Mouse (Mus musculus) hindbrain, embryonic 11.5 days (tissue): Measurements from ENCODE around the gene Paox. TPM values are rescaled to one million over a fixed set of nuclear protein-coding genes. Genes with fewer than 3 reads are reported as not detected.
"Not testable (repeated sequence)": the region's sequence is repeated elsewhere in the genome, so short reads cannot be mapped to it uniquely, and the experiment has no call there.

Experiments
- ATAC-seq: fragments of 200-750 bp; cut with Nextera tagmentation; 2 replicates; pipeline ENCODE4 v1.8.0; 2017; ENCODE audit warnings: mild to moderate bottlenecking, moderate TSS enrichment, moderate library complexity; ENCODE audit not compliant: low FRiP score
- DNase-seq: peaks from one replicate; pipeline ENCODE4 v3.0.0-alpha.2; 2015; ENCODE audit warnings: low spot score
- H3K27ac ChIP-seq: fragments of 300-500 bp; sonication (generic); 2 replicates; pipeline ENCODE4 v1.5.1; 2014; ENCODE audit warnings: mild to moderate bottlenecking, low read depth, low read length
- H3K27me3 ChIP-seq: fragments of 300-500 bp; sonication (generic); 2 replicates; pipeline ENCODE4 v1.6.1; 2014; ENCODE audit warnings: mild to moderate bottlenecking, low read length, moderate library complexity, mixed read lengths; ENCODE audit not compliant: control insufficient read depth, insufficient read depth
- H3K36me3 ChIP-seq: fragments of 300-500 bp; sonication (generic); 2 replicates; pipeline ENCODE4 v1.6.1; 2014; ENCODE audit warnings: mild to moderate bottlenecking, low read length, moderate library complexity, mixed read lengths; ENCODE audit not compliant: control insufficient read depth, insufficient read depth
- H3K4me1 ChIP-seq: fragments of 300-500 bp; sonication (generic); replicated peaks from 2 replicates; pipeline ENCODE4 v1.6.1; 2014; ENCODE audit warnings: low read length, mixed read lengths; ENCODE audit not compliant: control insufficient read depth, insufficient read depth
- H3K4me2 ChIP-seq: fragments of 300-500 bp; sonication (generic); replicated peaks from 2 replicates; pipeline ENCODE4 v1.6.1; 2014; ENCODE audit warnings: mild to moderate bottlenecking, low read depth, low read length
- H3K4me3 ChIP-seq: fragments of 300-500 bp; sonication (generic); 2 replicates; pipeline ENCODE4 v1.5.1; 2014; ENCODE audit warnings: low read depth, low read length
- H3K9ac ChIP-seq: fragments of 300-500 bp; sonication (generic); 2 replicates; pipeline ENCODE4 v1.6.1; 2014; ENCODE audit warnings: low read depth, low read length
- H3K9me3 ChIP-seq: fragments of 300-500 bp; sonication (generic); 2 replicates; pipeline ENCODE4 v1.6.1; 2016; ENCODE audit warnings: low read length; ENCODE audit not compliant: control insufficient read depth
- WGBS: fragments of 180-500 bp; shearing (Covaris S2); extraction: QIAGEN DNeasy Blood & Tissue Kit; methylation state at CpG from one replicate; pipeline ENCODE4 v1.1.7; 2014; 5-methylcytosine and 5-hydroxymethylcytosine counted together
- polyA plus RNA-seq: library from polyadenylated mRNA; unstranded; fragments of >200 nt; fragmentation: Nextera tagmentation; extraction: Ambion mirVana; gene quantifications from 2 replicates; pipeline ENCODE4 v1.2.1, GENCODE M21; 2014

Paox gene
- polyA plus RNA-seq, 1 experiment from 2014 or later: 15.8 TPM

- no peaks in the 10 kb centered on the region for H3K27me3 ChIP-seq
- WGBS: 3% methylated on average over 5 of the region's 5 CpGs
- H3K4me2 ChIP-seq: peak overlapping the region; percentile 72
- H3K36me3 ChIP-seq: no peaks in the 10 kb centered on the region
- H3K27ac ChIP-seq: no peak overlapping the region
- peak overlapping the region; percentile 81 for H3K9ac ChIP-seq
- H3K4me1 ChIP-seq: no peaks in the 10 kb centered on the region
- H3K9me3 ChIP-seq: no peaks in the 10 kb centered on the region
- H3K4me3 ChIP-seq: peak overlapping the region; percentile 71
- ATAC-seq (no peak; the same call in none of the 2 replicates), DNase-seq (no peak)
Measured at GRCm38 (mm10) chr7:140126022-140126350, 10.4 kb downstream of the Paox start.

- Histone ChIP-seq H3K27me3 (no peaks in the 10 kb centered on the region), H3K36me3 (no peaks in the 10 kb centered on the region), H3K4me3 (no peak overlapping the region), H3K9me3 (no peaks in the 10 kb centered on the region), H3K4me1 (no peaks in the 10 kb centered on the region), H3K9ac (no peak overlapping the region), H3K27ac (no peak overlapping the region), H3K4me2 (no peak overlapping the region)
- WGBS: 84% methylated on average over 3 of the region's 3 CpGs
- DNase-seq (no peak), ATAC-seq (no peak)
Measured at GRCm38 (mm10) chr7:140126934-140127333, 11.3 kb downstream of the Paox start.

- ATAC-seq: no peak
Measured at GRCm38 (mm10) chr7:140127911-140128310, 12.3 kb downstream of the Paox start.

GRCm38 (mm10) chr7:140132184-140132583 is 16.6 kb downstream of the Paox start:
- not testable (repeated sequence) for H3K4me1 ChIP-seq, H3K27me3 ChIP-seq, H3K36me3 ChIP-seq, H3K4me3 ChIP-seq, ATAC-seq, H3K27ac ChIP-seq, H3K4me2 ChIP-seq, DNase-seq, H3K9ac ChIP-seq, H3K9me3 ChIP-seq
- 95% methylated on average over 6 of the region's 7 CpGs for WGBS

More at GRCm38 (mm10) chr7:140127911-140128310, 12.3 kb downstream of the Paox start:
- Histone ChIP-seq H3K9ac (no peak overlapping the region), H3K9me3 (no peaks in the 10 kb centered on the region), H3K4me2 (no peak overlapping the region), H3K4me3 (no peak overlapping the region), H3K36me3 (no peaks in the 10 kb centered on the region), H3K27me3 (no peaks in the 10 kb centered on the region), H3K27ac (no peak overlapping the region), H3K4me1 (no peaks in the 10 kb centered on the region)
- WGBS: 93% methylated on average over 2 of the region's 2 CpGs
- no peak for DNase-seq

- H3K9me3 ChIP-seq, ATAC-seq, H3K27me3 ChIP-seq, DNase-seq, H3K36me3 ChIP-seq, H3K4me3 ChIP-seq, H3K4me1 ChIP-seq, H3K27ac ChIP-seq, H3K4me2 ChIP-seq, H3K9ac ChIP-seq: not testable (repeated sequence)
- 95% methylated on average over 5 of the region's 7 CpGs for WGBS
Measured at GRCm38 (mm10) chr7:140134033-140134432, 18.4 kb downstream of the Paox start.

- Histone ChIP-seq H3K4me1 (no peaks in the 10 kb centered on the region), H3K9me3 (no peaks in the 10 kb centered on the region), H3K36me3 (no peaks in the 10 kb centered on the region), H3K27me3 (no peaks in the 10 kb centered on the region), H3K4me3 (no peak overlapping the region), H3K4me2 (no peak overlapping the region), H3K27ac (no peak overlapping the region), H3K9ac (no peak overlapping the region)
- ATAC-seq: no peak
- WGBS: 89% methylated on average over 5 of the region's 5 CpGs
- DNase-seq: no peak
Measured at GRCm38 (mm10) chr7:140135106-140135770, 19.6 kb downstream of the Paox start.

- peak; percentile 96 for DNase-seq
- Histone ChIP-seq H3K9ac (peak within 1 kb of the TSS; percentile 85), H3K4me3 (peak within 1 kb of the TSS; percentile 78), H3K4me1 (no peaks in the 10 kb centered on the region), H3K36me3 (no peaks in the 10 kb centered on the region), H3K4me2 (peak within 1 kb of the TSS; percentile 88), H3K9me3 (no peaks in the 10 kb centered on the region), H3K27ac (peak within 1 kb of the TSS; percentile 30; the same call in 1 of the 2 replicates), H3K27me3 (no peaks in the 10 kb centered on the region)
- 2% methylated on average over 39 of the region's 39 CpGs for WGBS
- peak; percentile 97 for ATAC-seq
Measured at GRCm38 (mm10) chr7:140137135-140138020, 21.8 kb downstream of the Paox start, which contains the start of gene Mtg1. Gene Mtg1 (plus strand): TSS chr7:140137564.

- Histone ChIP-seq H3K36me3 (no peaks in the 10 kb centered on the region), H3K27ac (0 out of 2 replicates have a peak overlapping the region, but pooled peaks have one; percentile 30), H3K27me3 (no peaks in the 10 kb centered on the region), H3K4me3 (peak overlapping the region; percentile 78), H3K4me2 (peak overlapping the region; percentile 88), H3K9me3 (no peaks in the 10 kb centered on the region), H3K9ac (peak overlapping the region; percentile 85), H3K4me1 (no peaks in the 10 kb centered on the region)
- DNase-seq: no peak
- no peak for ATAC-seq
- WGBS: 2% methylated on average over 8 of the region's 8 CpGs
Measured at GRCm38 (mm10) chr7:140138021-140138310, 22.4 kb downstream of the Paox start.
